24 mouse cellular contexts compared by ENCODE assay signal in the genomic region with DNA sequence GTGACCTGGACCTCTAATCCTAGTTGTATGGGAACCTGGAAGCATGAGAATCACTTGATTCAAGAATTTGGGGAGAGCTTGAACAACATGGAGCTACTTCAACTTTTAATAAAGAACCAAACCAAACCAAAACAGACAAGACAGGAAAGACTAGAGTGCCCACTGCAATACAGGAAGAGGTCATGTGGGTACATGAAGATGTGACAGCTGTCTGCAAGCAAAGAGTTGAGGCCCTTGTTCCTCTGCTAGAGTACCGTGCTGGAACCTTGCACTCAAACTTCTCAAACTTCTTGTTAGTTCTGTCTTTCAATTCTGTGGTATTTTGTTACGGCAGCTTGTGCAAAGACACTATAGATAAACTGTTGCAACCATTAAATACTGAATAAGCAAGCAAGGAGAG. TPM values are rescaled to one million over a fixed set of nuclear protein-coding genes. Genes with fewer than 3 reads are reported as not detected.
DNase-seq lines count a peak whose midpoint lies in the region; ATAC-seq lines count a peak whose summit lies in the region.
"Had no signal": no experiment of that assay in that cellular context is flagged by ENCODE, and none has a peak within 500 bp of the region (broad histone marks: within the 10 kb centered on the region; RNA-seq: fewer than 3 reads in every experiment).

No protein-coding gene starts in this region.

- no peak overlapping the region for H3K9ac ChIP-seq in forebrain, embryonic 12.5 days
- H3K9ac ChIP-seq: hindbrain, embryonic 12.5 days; intestine, embryonic 15.5 days had no signal

- H3K4me3 ChIP-seq in forebrain, embryonic 12.5 days (replicated peaks), result no peak overlapping the region
- H3K4me3 ChIP-seq: embryonic facial prominence, embryonic 10.5 days; gastrocnemius, adult 2 months; heart, embryonic 10.5 days; hindbrain, embryonic 12.5 days; intestine, embryonic 15.5 days had no signal

- H3K4me2 ChIP-seq in forebrain, embryonic 12.5 days, result no peak overlapping the region
- H3K4me2 ChIP-seq: hindbrain, embryonic 12.5 days; intestine, embryonic 15.5 days had no signal

- H3K27me3 ChIP-seq in splenic B cell, adult 2 months (ENCODE audit: control insufficient read depth, insufficient read depth, low read length, poor library complexity, severe bottlenecking), result no peaks in the 10 kb centered on the region
- no peaks in the 10 kb centered on the region for H3K27me3 ChIP-seq in forebrain, embryonic 12.5 days
- H3K27me3 ChIP-seq: hindbrain, embryonic 12.5 days; intestine, embryonic 15.5 days had no signal

- H3K4me1 ChIP-seq in forebrain, embryonic 12.5 days, result no peaks in the 10 kb centered on the region
- H3K4me1 ChIP-seq: embryonic facial prominence, embryonic 10.5 days; heart, embryonic 10.5 days; hindbrain, embryonic 12.5 days; intestine, embryonic 15.5 days had no signal

- no peaks in the 10 kb centered on the region for H3K36me3 ChIP-seq in splenic B cell, adult 2 months (ENCODE audit: control insufficient read depth, insufficient read depth, low read length, poor library complexity, severe bottlenecking)
- no peaks in the 10 kb centered on the region for H3K36me3 ChIP-seq in forebrain, embryonic 12.5 days (replicated peaks)
- H3K36me3 ChIP-seq: embryonic facial prominence, embryonic 10.5 days; heart, embryonic 10.5 days; hindbrain, embryonic 12.5 days; intestine, embryonic 15.5 days had no signal

- 90% methylated on average over 2 of the region's 2 CpGs for WGBS in forebrain, embryonic 12.5 days

- DNase-seq in T-cell, adult 2 months (ENCODE audit: low spot score), result peak; percentile 9
- peak; percentile 46 for DNase-seq in splenic B cell, adult 2 months (ENCODE audit: low read depth, low spot score)
- DNase-seq in lung, postnatal 10 days, result no peak
- no peak for DNase-seq in ovary, postnatal 14 days (ENCODE audit: low spot score)
- DNase-seq: adrenal gland, postnatal 14 days; cerebellum, adult 11-12 months; cerebellum, adult 9-10 months; gastrocnemius, adult 2 months; gastrocnemius, postnatal 36 days; heart, adult 18-20 months; heart, postnatal 10 days; heart, postnatal 4 days had no signal

- peak; percentile 69 for ATAC-seq in granulocyte monocyte progenitor cell, adult 5-6 weeks (replicated peaks; ENCODE audit: poor library complexity, severe bottlenecking)
- peak; percentile 73 for ATAC-seq in megakaryocyte progenitor cell, adult 5-6 weeks (replicated peaks; ENCODE audit: poor library complexity)
- no peak for ATAC-seq in forebrain, embryonic 12.5 days (ENCODE audit: low FRiP score)
- ATAC-seq: forebrain, embryonic 14.5 days; hindbrain, embryonic 16.5 days; intestine, embryonic 15.5 days had no signal

- H3K27ac ChIP-seq in forebrain, embryonic 12.5 days, result no peak overlapping the region
- H3K27ac ChIP-seq: embryonic facial prominence, embryonic 10.5 days; gastrocnemius, adult 2 months; heart, embryonic 10.5 days; hindbrain, embryonic 12.5 days; intestine, embryonic 15.5 days had no signal

- no peaks in the 10 kb centered on the region for H3K9me3 ChIP-seq in forebrain, embryonic 12.5 days
- H3K9me3 ChIP-seq: embryonic facial prominence, embryonic 10.5 days; heart, embryonic 10.5 days; hindbrain, embryonic 12.5 days; intestine, embryonic 15.5 days had no signal

RNA-seq across cellular contexts. Expression of gene Ifng, which starts 36.5 kb away (rescaled TPM):
- total RNA-seq in granulocyte monocyte progenitor cell, adult 5-6 weeks (2014; fragmentation: Nextera tagmentation), result not detected in 2 replicates
- total RNA-seq in granulocyte monocyte progenitor cell, adult 5-6 weeks (2017), result not detected in 2 replicates
- total RNA-seq in megakaryocyte progenitor cell, adult 5-6 weeks (2015), result 0.54 TPM in 1 of 2 replicates, not detected in the other
- total RNA-seq in megakaryocyte progenitor cell, adult 5-6 weeks (2017), result not detected in 2 replicates
- not detected in 2 replicates for polyA plus RNA-seq in forebrain, embryonic 12.5 days (2016; fragmentation: Nextera tagmentation; extraction: Ambion mirVana)
- total RNA-seq: adrenal gland, postnatal 14 days; gastrocnemius, adult 2 months; gastrocnemius, postnatal 36 days; heart, adult 18-20 months; heart, postnatal 10 days; heart, postnatal 4 days; MEL had no signal
- polyA plus RNA-seq: embryonic facial prominence, embryonic 10.5 days; embryonic facial prominence, embryonic 14.5 days; forebrain, embryonic 14.5 days; heart, embryonic 10.5 days; heart, embryonic 14.5 days; hindbrain, embryonic 12.5 days; hindbrain, embryonic 16.5 days; intestine, embryonic 15.5 days had no signal

Comparison
In these comparisons a context has a peak if more than half of its experiments do, and no peak if none do; other contexts are left out.
1. DNase-seq: peak in T-cell, adult 2 months (single experiment) and splenic B cell, adult 2 months (single experiment); none in lung, postnatal 10 days (single experiment) and ovary, postnatal 14 days (single experiment).